Mouse (Mus musculus): ENCODE results near the gene Ugcg.

DNA sequence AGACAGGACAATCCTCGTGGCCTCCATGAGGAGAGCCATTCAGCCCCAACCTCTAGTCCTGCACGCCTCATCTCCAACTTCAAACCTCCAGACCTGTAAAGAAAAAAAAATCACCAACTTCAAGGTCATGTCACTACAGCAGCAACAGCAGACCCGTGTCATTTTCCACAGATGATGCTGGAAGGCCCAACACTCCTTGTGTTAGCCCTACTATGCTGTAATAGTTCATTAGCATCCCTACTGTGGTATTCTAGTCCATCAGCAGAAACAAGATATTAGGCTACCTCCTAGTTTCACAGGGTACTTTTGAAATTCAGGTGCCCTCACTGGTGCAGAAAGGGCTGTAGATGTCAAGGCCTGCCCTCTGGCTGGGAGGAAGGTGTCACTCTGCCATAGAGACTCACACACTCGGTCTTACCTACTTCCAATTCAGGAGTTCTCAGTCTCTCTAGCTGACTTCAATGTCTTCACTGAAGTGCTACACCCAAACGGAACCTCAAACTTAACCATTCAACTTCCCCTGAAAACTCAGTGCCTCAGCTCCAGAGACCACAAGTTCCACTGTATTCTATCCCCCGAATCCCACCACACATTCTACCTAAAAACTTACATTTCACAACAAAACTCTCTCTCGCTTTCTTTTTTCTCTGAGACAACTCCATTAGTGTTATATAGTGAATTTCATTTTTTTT lies 54.9 kb downstream of the Ugcg start:
- no peak for TF ChIP-seq CTCF (IDR thresholded peaks at IDR 0.05; ENCODE audit: low read depth)
- no peak for TF ChIP-seq EP300 (IDR thresholded peaks at IDR 0.05; ENCODE audit: low read depth)
